Mouse (Mus musculus) left cerebral cortex, postnatal 25 days (tissue): Measurements from ENCODE around the gene Majin. TPM values are rescaled to one million over a fixed set of nuclear protein-coding genes. Genes with fewer than 3 reads are reported as not detected.

ENCODE experiments used
- DNase-seq, 2 experiments: peaks; one replicate each; pipeline ENCODE4 v3.0.0; 2022; ENCODE audit warnings: low spot score in 2 of 2, mixed read lengths in 1 of 2
- intact Hi-C: fragments of 180-260 bp; cut with DNase I; formaldehyde crosslinking; loops from one replicate; pipeline ENCODE4 v1.15.1; 2025
- total RNA-seq, 2 experiments: library from RNA; stranded (reverse); gene quantifications; 2 replicates each; pipeline ENCODE4 v1.2.3; 2021

Majin gene
- total RNA-seq, 2 experiments from 2014 or later: 0.53 TPM; not detected in 1

DNA sequence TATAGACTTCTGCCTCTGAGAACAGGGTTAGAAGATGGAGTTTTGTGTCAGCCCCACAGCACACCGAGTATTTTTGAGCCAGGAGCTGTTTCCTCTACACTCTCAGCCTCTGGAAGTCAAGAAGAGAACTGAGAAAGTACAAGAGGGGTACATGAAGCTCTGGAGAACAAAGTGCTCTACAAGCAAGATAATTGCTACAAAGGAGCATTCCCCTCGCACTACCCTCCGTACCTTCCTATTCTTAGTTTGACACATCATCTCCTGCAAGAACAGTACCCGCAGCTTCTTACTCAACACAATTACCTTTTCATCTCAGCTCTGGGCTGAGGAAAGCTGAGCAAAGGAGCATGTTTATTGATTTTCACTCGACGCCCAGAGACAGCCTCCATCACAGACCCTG is 34.4 kb downstream of the Majin start:
- intact Hi-C loops: no loop called here
- no peak for DNase-seq

DNA sequence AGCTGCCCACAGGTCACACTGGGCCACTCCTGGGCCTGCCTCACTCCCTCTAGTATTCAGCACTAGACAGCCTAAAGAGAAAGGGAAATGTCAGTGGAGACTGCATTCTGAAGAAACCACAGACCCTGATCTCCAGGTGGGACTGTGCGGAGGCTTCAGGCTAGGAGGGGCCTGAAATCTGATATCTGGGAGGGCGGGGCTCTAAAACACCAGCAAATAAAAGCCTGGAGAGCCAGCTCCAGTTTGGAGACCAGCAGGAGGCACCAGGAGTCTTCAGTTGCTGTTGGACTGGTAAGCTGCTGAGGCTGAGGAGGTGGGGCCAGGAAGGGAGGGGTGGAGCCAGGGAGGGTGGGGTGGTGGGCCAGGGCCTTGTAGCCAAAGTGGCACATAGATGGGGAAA is 41.9 kb downstream of the Majin start, which contains the start of gene Gpha2:
Gpha2 (plus strand) TSS at position 246 of the 400 bp plus-strand sequence.
- DNase-seq: no peak
- intact Hi-C loops: no loop called here

DNA sequence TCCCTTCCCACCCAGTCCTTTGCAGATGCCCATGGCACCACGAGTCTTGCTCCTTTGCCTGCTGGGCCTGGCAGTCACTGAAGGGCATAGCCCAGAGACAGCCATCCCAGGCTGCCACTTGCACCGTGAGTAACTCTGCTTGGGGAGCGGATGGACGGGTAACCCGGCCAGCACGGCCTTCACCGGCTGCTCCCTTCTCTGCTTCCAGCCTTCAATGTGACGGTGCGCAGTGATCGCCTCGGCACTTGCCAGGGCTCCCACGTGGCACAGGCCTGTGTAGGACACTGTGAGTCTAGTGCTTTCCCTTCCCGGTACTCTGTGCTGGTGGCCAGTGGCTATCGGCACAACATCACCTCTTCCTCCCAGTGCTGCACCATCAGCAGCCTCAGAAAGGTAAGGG is 42.6 kb downstream of the Majin start:
- DNase-seq: no peak
- intact Hi-C loops: no loop called here

DNA sequence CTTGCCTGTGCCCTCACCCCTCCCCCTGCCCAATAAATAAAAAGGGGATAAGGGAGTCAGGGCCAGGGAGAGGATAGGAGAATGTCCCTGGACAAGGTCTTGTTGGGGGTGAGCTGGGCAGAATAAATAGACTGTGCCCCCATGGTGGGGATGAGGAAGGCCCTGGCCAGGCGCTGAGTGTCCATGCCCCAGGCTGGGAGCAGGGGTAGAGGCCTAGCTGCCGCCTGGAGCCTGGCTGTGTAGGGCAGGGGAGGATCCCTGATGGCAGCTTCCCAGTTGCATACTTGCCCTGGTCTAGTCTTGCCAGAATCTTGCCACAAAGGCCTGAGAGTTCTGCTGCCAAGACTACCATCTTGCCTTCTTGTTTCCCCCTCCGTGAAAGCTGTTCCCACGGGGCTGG is 43.7 kb downstream of the Majin start:
- peak in 1 of 2 experiments; percentile 23 for DNase-seq
- intact Hi-C loops: no loop called here

DNA sequence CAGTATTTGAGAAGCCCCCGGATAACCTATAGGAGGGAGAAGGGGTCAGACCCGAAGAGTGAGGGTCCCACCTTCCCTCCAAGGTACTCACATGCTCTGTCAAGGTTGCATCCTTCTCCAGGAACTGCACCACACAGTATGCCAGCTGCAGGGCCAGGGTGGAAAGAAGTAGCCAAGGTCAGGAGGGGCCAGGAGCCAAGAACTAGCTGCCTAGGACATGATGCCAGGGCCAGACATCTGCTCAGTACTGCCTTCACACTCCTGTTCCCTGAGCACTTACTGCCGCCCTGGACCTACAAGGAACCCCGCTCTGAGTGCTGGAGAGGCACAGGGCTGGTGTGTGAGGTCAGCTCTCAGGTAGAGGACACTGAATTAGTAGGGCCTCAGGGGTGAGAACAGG is 46.2 kb downstream of the Majin start:
- intact Hi-C loops: no loop called here
- DNase-seq: no peak

DNA sequence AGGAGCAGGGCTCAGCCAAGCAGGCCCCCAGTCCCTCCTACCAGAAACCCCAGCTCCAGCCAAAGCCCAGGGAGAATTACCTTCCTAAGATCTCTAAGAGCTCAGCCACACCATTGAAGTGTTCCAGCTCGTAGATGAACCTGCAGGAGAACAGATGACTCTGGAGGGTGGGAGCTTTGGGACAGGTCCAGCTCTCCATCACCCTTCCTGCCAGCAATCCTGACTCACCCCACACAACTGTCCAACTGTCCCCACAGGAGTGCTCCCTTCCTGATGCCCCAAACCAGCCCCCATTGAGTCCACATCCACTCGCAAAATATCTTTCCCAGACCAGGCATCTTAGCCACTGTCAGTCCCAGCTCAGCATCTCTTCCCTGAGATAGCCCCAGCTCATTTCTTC is 46.8 kb downstream of the Majin start:
- DNase-seq: no peak
- intact Hi-C loops: no loop called here

DNA sequence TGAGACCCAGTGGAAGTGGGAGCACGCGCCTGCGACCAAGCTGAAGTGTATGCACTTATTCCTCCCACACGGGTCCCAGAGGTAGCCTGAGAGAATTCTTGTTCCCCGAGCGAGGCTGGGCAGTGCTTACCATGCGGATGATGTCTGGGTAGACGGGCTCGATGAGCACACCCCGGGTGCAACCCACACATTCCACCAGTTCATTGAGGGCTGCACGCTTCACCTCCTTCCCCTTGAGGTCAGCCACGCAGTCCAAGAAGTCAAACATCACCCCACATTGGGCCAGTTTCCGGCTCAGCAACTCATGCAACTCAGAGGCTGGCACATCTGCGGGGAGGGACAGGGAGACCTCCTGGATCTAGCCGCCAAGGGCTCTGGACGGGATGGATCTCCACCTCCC is 49.5 kb downstream of the Majin start:
- intact Hi-C loops: no loop called here

DNA sequence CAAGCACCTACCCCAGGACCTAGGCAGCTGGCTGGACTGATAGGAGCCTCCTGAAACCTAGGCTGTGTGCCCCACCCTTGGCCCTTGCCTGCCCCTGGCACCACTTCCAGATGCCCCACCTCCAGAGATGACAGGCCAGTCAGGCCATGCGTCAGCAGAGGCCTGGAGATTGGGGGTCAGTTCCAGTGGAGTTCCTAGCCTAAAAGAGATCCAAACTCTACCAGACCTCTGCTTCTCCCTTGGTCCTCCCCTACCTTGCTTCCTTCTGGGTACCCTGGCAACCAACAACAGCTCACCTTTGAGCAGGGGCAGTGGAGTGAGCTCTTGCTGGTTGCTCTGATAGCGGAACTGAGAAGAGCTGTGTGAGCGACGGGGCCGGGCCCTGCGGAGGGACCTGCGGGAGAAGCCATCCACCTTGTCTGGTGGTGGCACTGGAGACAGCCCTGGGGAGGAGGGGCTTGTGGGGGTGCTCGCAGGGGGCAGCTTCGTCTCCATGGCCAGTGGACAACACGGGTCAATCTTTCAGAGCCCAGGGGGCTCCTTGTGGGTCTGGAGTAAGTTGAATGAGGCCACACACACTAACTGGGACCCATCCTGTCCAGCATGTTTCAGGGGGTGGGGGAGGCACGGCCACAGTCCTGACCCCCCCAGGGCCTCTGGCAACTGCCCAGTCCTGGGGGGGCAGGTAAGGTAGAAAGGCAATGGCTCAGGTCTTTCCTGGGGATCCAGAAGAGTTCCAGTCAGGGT is 50.3 kb downstream of the Majin start:
- intact Hi-C loops: no loop called here
- no peak for DNase-seq

More for the DNA sequence above, 49.5 kb downstream of the Majin start:
- DNase-seq: no peak

DNA sequence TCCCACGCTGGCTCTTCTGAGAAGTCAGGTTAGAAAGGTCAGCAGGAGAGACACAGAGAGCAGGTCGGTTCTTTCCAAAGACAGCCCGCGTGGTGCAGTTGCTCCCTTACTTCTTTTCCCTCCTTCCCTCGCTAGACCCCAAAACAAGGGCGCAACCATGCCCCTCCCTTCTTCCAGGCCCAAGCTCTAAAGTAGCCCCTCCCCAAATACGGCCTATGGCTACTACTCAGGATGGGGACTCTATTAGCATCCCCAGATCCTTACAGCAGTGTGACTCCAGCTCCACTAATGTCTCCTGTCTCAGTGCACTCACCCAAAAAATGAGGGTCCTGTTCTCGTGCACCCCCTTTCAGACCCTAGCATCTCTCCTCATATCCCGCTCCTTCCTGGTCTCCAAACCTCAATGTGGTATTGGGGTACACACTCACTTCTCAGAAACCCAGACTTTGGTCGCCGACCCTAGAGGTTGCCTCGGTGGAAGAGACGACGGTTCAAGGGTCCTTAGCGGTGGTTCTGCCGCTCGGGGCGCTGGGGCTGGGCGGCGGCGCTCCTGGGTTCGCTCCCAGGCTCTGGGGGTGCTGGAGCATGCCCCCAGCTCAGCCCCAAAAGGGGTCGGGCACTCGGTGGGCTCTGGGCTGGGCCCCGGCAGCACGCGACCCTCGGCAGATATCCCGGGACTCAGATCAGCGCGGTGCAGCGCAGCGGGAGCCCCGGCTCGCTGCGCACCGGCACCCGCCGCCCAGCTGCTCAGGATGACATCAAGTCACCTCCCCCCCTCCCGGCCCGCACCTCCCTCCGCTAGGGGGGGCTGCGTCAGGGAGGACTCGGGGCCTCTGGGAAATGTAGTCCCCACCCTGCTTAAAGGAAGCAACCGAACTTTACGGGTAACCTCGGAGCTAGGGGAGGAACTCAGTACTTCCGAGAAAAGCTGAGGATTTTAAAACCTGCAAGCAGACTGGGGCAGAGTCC is 51.2 kb downstream of the Majin start, which contains the start of gene Ppp2r5b:
Ppp2r5b (minus strand) TSS at position 789 of the 969 bp plus-strand sequence.
- intact Hi-C loops: loop anchor here (1.0 kb wide), 1 partner anchor 94 kb away; the partner anchor contains the start of gene Arl2
- peak; percentile 90 to 97 for DNase-seq

DNA sequence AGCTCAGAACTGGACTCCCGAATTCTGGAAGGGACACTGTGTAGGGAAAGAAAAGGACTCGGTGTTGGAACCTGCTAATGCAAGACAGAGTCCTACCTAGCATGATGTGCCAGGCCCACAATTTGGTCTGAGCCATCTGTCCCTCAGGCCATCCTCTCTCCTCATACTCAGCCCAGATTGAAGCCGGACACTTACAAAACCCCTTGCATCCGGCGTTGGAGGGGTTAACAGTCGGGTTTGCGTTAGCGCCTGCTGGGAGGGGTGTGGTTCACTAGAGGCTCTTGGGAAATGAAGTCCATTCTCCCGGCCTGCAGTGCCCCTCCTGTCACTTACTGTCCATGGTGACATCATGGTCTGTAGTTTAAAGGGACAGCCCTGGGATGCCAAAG is 51.9 kb downstream of the Majin start:
- peak; percentile 91 to 97 for DNase-seq
- intact Hi-C loops: loop anchor here (1.0 kb wide), 1 partner anchor 95 kb away; the partner anchor contains the start of gene Arl2

DNA sequence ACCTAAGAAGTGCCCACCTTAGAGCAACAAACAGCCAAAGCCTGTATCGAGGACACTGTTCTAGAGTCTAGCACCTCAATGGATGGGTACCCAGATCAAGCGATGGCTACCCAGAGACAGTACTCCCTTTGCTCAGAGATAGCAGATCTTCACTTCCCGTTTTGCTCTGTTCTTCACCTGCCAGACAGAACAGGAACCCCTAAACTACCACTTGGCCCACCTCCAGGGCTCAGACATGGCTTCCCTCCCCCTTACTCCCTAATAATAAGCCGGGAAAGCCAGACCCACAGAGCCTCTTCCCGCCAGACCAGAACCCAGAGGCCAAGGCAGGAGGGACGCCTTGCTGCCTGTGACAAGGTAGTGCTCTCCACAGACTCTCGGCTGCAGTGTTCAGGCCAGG is 52.7 kb downstream of the Majin start:
- intact Hi-C loops: loop anchor here (1.0 kb wide), 1 partner anchor 96 kb away; the partner anchor contains the start of gene Arl2
- DNase-seq: no peak

DNA sequence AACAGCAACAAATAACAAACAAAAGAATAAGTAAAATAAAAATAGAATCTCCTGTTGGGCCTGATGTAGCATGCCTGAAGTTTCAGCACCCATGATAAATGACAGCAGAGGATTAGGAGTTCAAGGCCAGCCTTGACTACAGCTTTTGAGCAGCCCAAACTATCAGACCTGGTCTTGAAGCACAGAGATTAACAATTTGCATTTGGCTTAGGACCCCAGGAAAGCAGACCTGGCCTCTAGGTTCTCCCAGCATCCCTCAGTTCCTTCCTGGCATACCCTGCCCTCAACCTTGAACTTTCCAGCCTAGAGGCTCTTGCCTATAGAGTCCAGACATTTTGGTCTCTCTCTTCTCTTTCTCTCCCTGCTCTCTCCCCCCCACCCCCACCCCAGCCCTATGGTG is 54.6 kb downstream of the Majin start:
- intact Hi-C loops: no loop called here
- DNase-seq: no peak

DNA sequence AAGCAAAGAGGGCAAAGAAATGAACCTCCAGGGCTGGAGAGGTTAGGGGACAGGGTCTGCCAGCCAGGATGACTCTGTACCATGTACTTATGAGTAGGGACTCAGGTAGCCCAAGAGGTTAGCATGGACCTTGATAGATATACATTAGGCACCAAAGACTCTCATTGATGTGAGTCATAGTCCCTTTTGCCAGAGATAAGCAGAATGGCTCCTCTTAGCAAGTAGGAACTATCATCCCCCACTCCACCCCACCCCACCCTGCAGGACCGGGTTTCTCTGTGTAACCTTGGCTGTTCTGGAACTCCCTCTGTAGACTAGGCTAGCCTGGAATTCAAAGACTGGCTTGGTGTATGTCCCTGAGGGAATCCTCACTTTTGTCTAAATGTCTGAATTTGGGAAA is 55.9 kb downstream of the Majin start:
- DNase-seq: no peak

DNA sequence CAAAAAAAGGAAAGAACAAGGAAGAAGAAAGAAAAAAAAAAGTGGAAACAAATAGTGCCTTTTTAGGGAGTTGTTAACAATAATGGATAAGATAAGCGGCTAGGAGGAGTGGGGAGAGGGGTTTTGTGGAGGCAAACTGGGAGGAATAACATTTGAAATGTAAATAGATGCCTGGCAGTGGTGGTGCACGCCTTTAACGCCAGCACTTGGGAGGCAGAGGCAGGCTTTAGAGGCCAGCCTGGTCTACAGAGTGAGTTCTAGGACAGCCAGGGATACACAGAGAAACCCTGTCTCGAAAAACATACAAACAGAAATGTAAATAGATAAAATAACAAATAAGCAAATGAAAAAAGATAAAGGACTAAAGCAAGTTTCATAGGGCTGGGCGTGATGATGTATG is 56.5 kb downstream of the Majin start:
- intact Hi-C loops: no loop called here
- DNase-seq: no peak

More for the DNA sequence above, 55.9 kb downstream of the Majin start:
- intact Hi-C loops: no loop called here

DNA sequence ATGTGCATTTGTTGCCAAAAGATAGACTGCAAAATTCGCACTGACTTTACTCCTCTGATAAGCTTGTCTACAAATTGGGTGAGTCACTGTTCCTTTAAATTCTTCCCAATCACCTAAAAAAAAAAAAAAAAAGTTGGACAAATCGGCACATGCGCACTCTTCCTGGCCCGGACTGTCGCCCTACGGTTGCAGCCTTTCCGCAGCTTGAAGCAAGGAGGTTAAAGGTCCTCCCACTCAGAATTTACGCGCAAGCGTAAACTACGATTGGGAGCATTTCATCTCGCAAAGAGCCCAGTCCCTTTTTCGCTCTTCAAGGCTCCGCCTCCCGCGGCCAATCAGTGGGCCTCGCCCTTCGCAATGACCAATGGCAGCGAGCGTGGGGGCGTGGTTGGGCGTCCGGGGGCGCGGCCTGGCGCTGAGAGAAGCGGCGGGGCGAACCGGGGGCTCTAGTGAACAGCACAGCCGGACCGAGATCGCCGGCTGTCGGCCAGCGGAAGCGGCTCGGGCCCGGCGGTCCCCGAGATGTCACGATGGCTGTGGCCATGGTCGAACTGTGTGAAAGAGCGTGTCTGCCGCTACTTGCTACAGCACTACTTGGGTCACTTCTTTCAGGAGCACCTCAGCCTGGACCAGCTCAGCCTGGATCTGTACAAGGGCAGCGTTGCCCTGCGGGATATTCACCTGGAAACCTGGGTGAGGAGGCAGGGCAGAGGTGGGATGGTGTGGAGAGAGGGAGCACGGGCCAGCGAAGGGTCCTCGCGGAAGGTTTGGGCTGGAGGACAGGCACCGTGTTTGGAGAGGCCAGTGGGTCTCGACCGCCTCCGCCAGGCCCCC is 57.3 kb downstream of the Majin start, which contains the start of gene Atg2a:
Atg2a (plus strand) TSS at position 395 of the 834 bp plus-strand sequence.
- peak; percentile 98 to 99 for DNase-seq
- intact Hi-C loops: no loop called here

DNA sequence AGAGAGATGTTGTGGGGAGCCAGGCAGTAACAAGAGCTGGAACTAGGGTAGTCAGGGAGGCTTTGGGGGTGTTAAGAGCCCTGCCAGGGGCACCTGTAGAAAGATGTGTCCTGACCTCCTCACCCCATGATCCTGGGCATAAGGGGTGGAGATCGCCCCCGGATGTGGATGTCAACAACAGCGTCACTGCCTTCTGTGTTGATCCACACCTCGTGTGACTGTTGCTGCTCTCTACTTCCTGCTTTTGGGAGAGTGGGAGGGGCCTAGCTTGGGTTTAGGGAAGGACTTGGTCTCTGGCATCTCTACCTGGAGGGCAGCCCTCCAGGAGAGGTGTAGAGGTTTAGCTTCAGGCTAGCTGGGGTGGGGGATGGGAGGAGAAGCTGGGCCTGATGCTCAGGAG is 58.1 kb downstream of the Majin start:
- no peak for DNase-seq
- intact Hi-C loops: no loop called here

DNA sequence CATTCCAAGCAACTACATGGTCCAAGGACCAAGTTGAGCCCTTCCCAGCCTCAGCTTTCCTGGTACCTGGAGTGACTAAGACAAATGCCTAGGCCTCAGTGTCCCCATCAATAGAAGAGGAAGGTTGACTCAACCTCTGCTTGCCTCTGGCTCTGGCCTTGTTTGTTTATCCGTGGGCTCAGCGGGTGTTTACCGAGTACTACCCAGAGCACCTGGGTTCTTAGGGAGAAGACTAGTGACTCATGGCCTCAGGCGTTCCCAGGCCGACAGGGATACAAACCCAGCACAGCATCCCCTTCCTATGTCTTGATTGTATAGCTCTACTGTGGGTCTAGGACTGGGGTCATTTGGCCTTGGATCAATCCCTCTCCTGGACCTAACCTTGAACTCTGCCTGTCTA is 59.0 kb downstream of the Majin start:
- intact Hi-C loops: no loop called here
- DNase-seq: no peak

DNA sequence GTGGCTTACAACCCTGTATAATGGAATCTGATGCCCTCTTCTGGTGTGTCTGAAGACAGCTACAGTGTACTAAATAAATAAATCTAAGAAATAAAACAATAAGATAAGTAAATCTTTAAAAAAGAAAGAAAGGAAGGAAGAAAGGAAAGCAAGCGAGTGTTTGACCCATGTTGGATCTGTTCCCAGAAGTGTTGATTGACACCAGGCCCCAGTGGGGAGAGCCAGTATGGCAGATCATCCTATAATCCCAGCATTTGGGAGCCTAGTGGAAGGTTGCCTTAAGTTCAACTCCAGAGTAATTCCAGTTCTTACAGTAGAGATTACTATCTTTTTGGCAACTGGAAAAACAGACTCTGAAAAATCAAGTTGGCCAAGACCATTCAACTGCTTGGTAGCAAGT is 61.6 kb downstream of the Majin start:
- intact Hi-C loops: no loop called here
- DNase-seq: no peak

DNA sequence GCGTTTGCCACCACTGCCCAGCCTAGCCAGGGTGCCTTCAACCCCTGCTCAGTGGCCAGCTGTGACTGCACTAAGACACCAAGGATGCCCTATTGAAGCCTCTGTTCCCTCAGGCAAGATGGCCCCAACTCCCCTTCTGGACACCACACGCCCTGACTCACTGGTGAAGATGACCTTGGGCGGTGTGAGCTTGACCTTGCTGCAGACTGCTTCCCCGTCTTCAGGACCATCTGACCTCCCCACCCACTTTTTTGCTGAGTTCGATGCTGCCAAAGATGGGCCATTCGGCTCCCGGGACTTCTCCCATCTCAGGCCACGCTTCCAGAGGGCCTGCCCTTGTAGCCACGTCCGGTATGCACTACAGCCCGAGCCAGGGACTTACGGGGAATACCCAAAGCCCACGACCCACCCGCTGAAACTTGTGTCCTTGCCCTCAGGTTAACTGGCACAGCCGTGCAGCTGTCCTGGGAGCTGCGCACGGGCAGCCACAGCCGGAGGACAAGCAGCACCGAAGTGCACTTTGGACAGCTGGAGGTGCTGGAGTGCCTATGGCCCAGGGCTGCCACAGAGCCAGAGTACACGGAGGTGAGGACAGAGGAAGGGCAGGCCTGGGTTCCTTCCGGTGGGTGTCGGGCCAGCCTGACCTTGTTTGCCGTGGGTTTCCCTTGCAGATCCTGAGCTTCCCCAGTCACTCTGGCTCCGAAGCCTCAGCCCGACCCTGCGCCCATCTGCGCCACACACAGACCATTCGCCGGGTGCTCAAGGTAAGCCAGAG is 63.5 kb downstream of the Majin start:
- no peak for DNase-seq
- intact Hi-C loops: no loop called here
